Mouse (Mus musculus): ENCODE measurements around the gene Bcdin3d.

DNA sequence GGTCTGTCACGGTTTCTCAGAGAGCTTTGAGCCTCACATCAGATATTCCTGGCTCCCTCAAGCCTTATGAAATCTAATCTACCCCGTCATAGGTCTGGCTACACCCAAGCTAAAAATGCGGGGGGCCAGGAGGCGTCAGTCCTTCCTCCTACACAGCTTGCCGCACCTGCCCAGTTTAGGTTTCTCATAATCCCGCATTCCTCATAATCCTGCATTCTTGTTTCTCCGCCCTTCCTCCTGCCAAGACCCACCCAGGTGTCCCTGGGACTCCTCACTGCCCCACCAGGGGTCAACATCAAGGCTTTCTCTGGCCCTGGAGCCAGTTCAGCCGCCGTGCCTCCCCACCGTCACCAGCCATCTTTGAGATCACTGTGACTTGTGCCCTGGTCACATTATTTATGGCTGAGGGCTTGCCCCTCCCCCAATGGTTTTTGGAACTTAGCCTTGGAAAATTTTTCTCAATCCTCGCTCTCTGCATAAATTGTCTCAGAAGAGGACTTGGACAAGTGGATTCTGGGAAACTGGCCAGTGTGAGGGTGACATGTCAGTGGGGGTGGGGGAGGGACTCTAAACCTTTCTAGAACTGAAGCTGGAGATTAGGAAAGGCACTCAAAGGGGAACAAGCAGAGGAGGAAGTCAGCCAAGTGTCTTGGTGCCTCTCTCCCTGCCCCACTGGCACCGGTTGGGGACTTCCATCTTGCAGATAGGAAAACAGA lies 23.2 kb upstream of the Bcdin3d start:
- TF ChIP-seq CTCF (conservative IDR thresholded peaks at IDR 0.05; ENCODE audit: low read length): no peak
- TF ChIP-seq POU5F1 (IDR thresholded peaks at IDR 0.05; ENCODE audit: borderline replicate concordance, low read length): no peak
- no peak for TF ChIP-seq NANOG (IDR thresholded peaks at IDR 0.05; ENCODE audit: borderline replicate concordance, low read length)

All from E14TG2a.4 (cell line).